Mouse (Mus musculus): ENCODE data around the gene Atoh1. TPM values are rescaled to one million over a fixed set of nuclear protein-coding genes. Genes with fewer than 3 reads are reported as not detected.

Atoh1 gene
- not detected in 2 replicates for polyA plus RNA-seq (2012)

GRCm38 (mm10) chr6:64728499-64729198 is at the start of gene Atoh1:
TSS of gene Atoh1 (plus strand) at chr6:64729125.
- H3K4me3 ChIP-seq (replicated peaks): no peak within 1 kb of the TSS
- peaks cover 67% of the 10 kb centered on the region for H3K27me3 ChIP-seq (ENCODE audit: control insufficient read depth)

GRCm38 (mm10) chr6:64683974-64684373 is 45.0 kb upstream of the Atoh1 start:
- H3K4me3 ChIP-seq (replicated peaks): no peak overlapping the region
- H3K4me1 ChIP-seq (ENCODE audit: control insufficient read depth): no peaks in the 10 kb centered on the region
- H3K36me3 ChIP-seq (ENCODE audit: control insufficient read depth): no peaks in the 10 kb centered on the region
- peaks cover 5% of the 10 kb centered on the region; the same call in 1 of the 2 replicates for H3K27me3 ChIP-seq (ENCODE audit: control insufficient read depth)
- H3K9me3 ChIP-seq (ENCODE audit: control insufficient read depth, low read length): no peaks in the 10 kb centered on the region
- TF ChIP-seq GATA1 (IDR thresholded peaks at IDR 0.05; ENCODE audit: low read length) (no peak), TAL1 (IDR thresholded peaks at IDR 0.05; ENCODE audit: low read length) (no peak)

More at GRCm38 (mm10) chr6:64728499-64729198, at the start of gene Atoh1:
- peaks cover 2% of the 10 kb centered on the region; the same call in 1 of the 2 replicates for H3K9me3 ChIP-seq (ENCODE audit: control insufficient read depth, low read length)
- H3K36me3 ChIP-seq (ENCODE audit: control insufficient read depth): no peaks in the 10 kb centered on the region
- TF ChIP-seq GATA1 (IDR thresholded peaks at IDR 0.05; ENCODE audit: low read length) (no peak), TAL1 (IDR thresholded peaks at IDR 0.05; ENCODE audit: low read length) (no peak)
- peaks cover 2% of the 10 kb centered on the region; the same call in 1 of the 2 replicates for H3K4me1 ChIP-seq (ENCODE audit: control insufficient read depth)

- no peak for TF ChIP-seq GATA1 (IDR thresholded peaks at IDR 0.05; ENCODE audit: low read length)
- no peak for TF ChIP-seq TAL1 (IDR thresholded peaks at IDR 0.05; ENCODE audit: low read length)
- no peaks in the 10 kb centered on the region for H3K4me1 ChIP-seq (ENCODE audit: control insufficient read depth)
- H3K36me3 ChIP-seq (ENCODE audit: control insufficient read depth): no peaks in the 10 kb centered on the region
- peaks cover 5% of the 10 kb centered on the region; the same call in 1 of the 2 replicates for H3K27me3 ChIP-seq (ENCODE audit: control insufficient read depth)
- H3K4me3 ChIP-seq (replicated peaks): no peak overlapping the region
- H3K9me3 ChIP-seq (ENCODE audit: control insufficient read depth, low read length): no peaks in the 10 kb centered on the region
Measured at GRCm38 (mm10) chr6:64684973-64685372, 44.0 kb upstream of the Atoh1 start.

- H3K9me3 ChIP-seq (ENCODE audit: control insufficient read depth, low read length): no peaks in the 10 kb centered on the region
- TF ChIP-seq TAL1 (IDR thresholded peaks at IDR 0.05; ENCODE audit: low read length) (no peak), GATA1 (IDR thresholded peaks at IDR 0.05; ENCODE audit: low read length) (no peak)
- H3K4me1 ChIP-seq (ENCODE audit: control insufficient read depth): no peaks in the 10 kb centered on the region
- H3K27me3 ChIP-seq (ENCODE audit: control insufficient read depth): peaks cover 5% of the 10 kb centered on the region; the same call in 1 of the 2 replicates
- H3K4me3 ChIP-seq (replicated peaks): no peak overlapping the region
- H3K36me3 ChIP-seq (ENCODE audit: control insufficient read depth): no peaks in the 10 kb centered on the region
Measured at GRCm38 (mm10) chr6:64688181-64688944, 40.6 kb upstream of the Atoh1 start.

- Histone ChIP-seq H3K9me3 (ENCODE audit: control insufficient read depth, low read length) (peaks cover 4% of the 10 kb centered on the region; the same call in 1 of the 2 replicates), H3K4me1 (ENCODE audit: control insufficient read depth) (no peaks in the 10 kb centered on the region), H3K36me3 (ENCODE audit: control insufficient read depth) (no peaks in the 10 kb centered on the region), H3K4me3 (replicated peaks) (no peak overlapping the region), H3K27me3 (ENCODE audit: control insufficient read depth) (no peaks in the 10 kb centered on the region)
- TF ChIP-seq GATA1 (IDR thresholded peaks at IDR 0.05; ENCODE audit: low read length) (no peak), TAL1 (IDR thresholded peaks at IDR 0.05; ENCODE audit: low read length) (no peak)
Measured at GRCm38 (mm10) chr6:64694688-64695087, 34.2 kb upstream of the Atoh1 start.

GRCm38 (mm10) chr6:64703659-64704058 is 25.3 kb upstream of the Atoh1 start:
- no peak overlapping the region for H3K4me3 ChIP-seq (replicated peaks)
- no peaks in the 10 kb centered on the region for H3K36me3 ChIP-seq (ENCODE audit: control insufficient read depth)
- no peaks in the 10 kb centered on the region for H3K27me3 ChIP-seq (ENCODE audit: control insufficient read depth)
- no peak for TF ChIP-seq TAL1 (IDR thresholded peaks at IDR 0.05; ENCODE audit: low read length)
- no peak for TF ChIP-seq GATA1 (IDR thresholded peaks at IDR 0.05; ENCODE audit: low read length)
- H3K4me1 ChIP-seq (ENCODE audit: control insufficient read depth): no peaks in the 10 kb centered on the region
- peaks cover 5% of the 10 kb centered on the region for H3K9me3 ChIP-seq (ENCODE audit: control insufficient read depth, low read length)

- Histone ChIP-seq H3K36me3 (ENCODE audit: control insufficient read depth) (no peaks in the 10 kb centered on the region), H3K4me1 (ENCODE audit: control insufficient read depth) (peaks cover 2% of the 10 kb centered on the region; the same call in 1 of the 2 replicates), H3K9me3 (ENCODE audit: control insufficient read depth, low read length) (peaks cover 2% of the 10 kb centered on the region; the same call in 1 of the 2 replicates), H3K4me3 (replicated peaks) (no peak overlapping the region), H3K27me3 (ENCODE audit: control insufficient read depth) (peaks cover 60% of the 10 kb centered on the region)
- TF ChIP-seq TAL1 (IDR thresholded peaks at IDR 0.05; ENCODE audit: low read length) (no peak), GATA1 (IDR thresholded peaks at IDR 0.05; ENCODE audit: low read length) (no peak)
Measured at GRCm38 (mm10) chr6:64727751-64728403, 1.0 kb upstream of the Atoh1 start.

GRCm38 (mm10) chr6:64729231-64730011 is 496 bp downstream of the Atoh1 start:
- no peaks in the 10 kb centered on the region for H3K36me3 ChIP-seq (ENCODE audit: control insufficient read depth)
- H3K4me1 ChIP-seq (ENCODE audit: control insufficient read depth): peaks cover 2% of the 10 kb centered on the region; the same call in 1 of the 2 replicates
- peaks cover 2% of the 10 kb centered on the region; the same call in 1 of the 2 replicates for H3K9me3 ChIP-seq (ENCODE audit: control insufficient read depth, low read length)
- peaks cover 75% of the 10 kb centered on the region for H3K27me3 ChIP-seq (ENCODE audit: control insufficient read depth)
- no peak for TF ChIP-seq GATA1 (IDR thresholded peaks at IDR 0.05; ENCODE audit: low read length)
- H3K4me3 ChIP-seq (replicated peaks): no peak overlapping the region

Data from erythroblast, embryonic 14.5 days (primary cell).